Mouse (Mus musculus) neural tube, embryonic 11.5 days (tissue): ENCODE measurements around the gene Wdr72. TPM values are rescaled to one million over a fixed set of nuclear protein-coding genes. Genes with fewer than 3 reads are reported as not detected.

ENCODE experiments used
- ATAC-seq: fragments of 200-750 bp; cut with Nextera tagmentation; 2 replicates; pipeline ENCODE4 v1.8.0; 2017; ENCODE audit warnings: moderate number of reproducible peaks, mild to moderate bottlenecking, moderate TSS enrichment, moderate library complexity; ENCODE audit not compliant: insufficient read depth, low FRiP score, low TSS enrichment
- DNase-seq: peaks from one replicate; pipeline ENCODE4 v3.0.0-alpha.2; 2015; ENCODE audit warnings: low spot score
- H3K27ac ChIP-seq: fragments of 300-500 bp; sonication (generic); 2 replicates; pipeline ENCODE4 v1.5.1; 2014; ENCODE audit warnings: low read depth, mild to moderate bottlenecking, low read length
- H3K27me3 ChIP-seq: fragments of 300-500 bp; sonication (generic); 2 replicates; pipeline ENCODE4 v1.6.1; 2014; ENCODE audit warnings: mild to moderate bottlenecking, low read length, mixed read lengths; ENCODE audit not compliant: control insufficient read depth, insufficient read depth
- H3K36me3 ChIP-seq: fragments of 300-500 bp; sonication (generic); 2 replicates; pipeline ENCODE4 v1.6.1; 2014; ENCODE audit warnings: mild to moderate bottlenecking, low read length, moderate library complexity, mixed read lengths; ENCODE audit not compliant: control insufficient read depth, insufficient read depth
- H3K4me1 ChIP-seq: fragments of 300-500 bp; sonication (generic); 2 replicates; pipeline ENCODE4 v1.6.1; 2014; ENCODE audit warnings: low read length, mixed read lengths; ENCODE audit not compliant: control insufficient read depth, insufficient read depth
- H3K4me2 ChIP-seq: fragments of 300-500 bp; sonication (generic); 2 replicates; pipeline ENCODE4 v1.6.1; 2014; ENCODE audit warnings: low read depth, mild to moderate bottlenecking, moderate library complexity
- H3K4me3 ChIP-seq: fragments of 300-500 bp; sonication (generic); 2 replicates; pipeline ENCODE4 v1.5.1; 2014; ENCODE audit warnings: low read depth, low read length
- H3K9ac ChIP-seq: fragments of 300-500 bp; sonication (generic); 2 replicates; pipeline ENCODE4 v1.6.1; 2014; ENCODE audit warnings: mild to moderate bottlenecking, low read length
- H3K9me3 ChIP-seq: fragments of 300-500 bp; sonication (generic); 2 replicates; pipeline ENCODE4 v1.6.1; 2016; ENCODE audit warnings: low read length; ENCODE audit not compliant: control insufficient read depth
- WGBS: fragments of 180-500 bp; shearing (Covaris S2); extraction: QIAGEN DNeasy Blood & Tissue Kit; methylation state at CpG from one replicate; pipeline ENCODE4 v1.1.7; 2014; 5-methylcytosine and 5-hydroxymethylcytosine counted together
- polyA plus RNA-seq: library from polyadenylated mRNA; unstranded; fragments of >200 nt; fragmentation: Nextera tagmentation; extraction: Ambion mirVana; gene quantifications from 2 replicates; pipeline ENCODE4 v1.2.1, GENCODE M21; 2014

Wdr72 gene
- polyA plus RNA-seq, 1 experiment from 2014 or later, result 0.24 TPM

- Histone ChIP-seq H3K36me3 (no peaks in the 10 kb centered on the region), H3K27me3 (no peaks in the 10 kb centered on the region), H3K27ac (no peak overlapping the region), H3K9me3 (no peaks in the 10 kb centered on the region), H3K9ac (no peak overlapping the region), H3K4me1 (peaks cover 6% of the 10 kb centered on the region; the same call in 1 of the 2 replicates), H3K4me3 (no peak overlapping the region), H3K4me2 (no peak overlapping the region)
- WGBS, result 94% methylated on average over 9 of the region's 9 CpGs
- ATAC-seq (no peak), DNase-seq (no peak)
Measured at GRCm38 (mm10) chr9:74112526-74112925, 2.4 kb downstream of the Wdr72 start.

DNA sequence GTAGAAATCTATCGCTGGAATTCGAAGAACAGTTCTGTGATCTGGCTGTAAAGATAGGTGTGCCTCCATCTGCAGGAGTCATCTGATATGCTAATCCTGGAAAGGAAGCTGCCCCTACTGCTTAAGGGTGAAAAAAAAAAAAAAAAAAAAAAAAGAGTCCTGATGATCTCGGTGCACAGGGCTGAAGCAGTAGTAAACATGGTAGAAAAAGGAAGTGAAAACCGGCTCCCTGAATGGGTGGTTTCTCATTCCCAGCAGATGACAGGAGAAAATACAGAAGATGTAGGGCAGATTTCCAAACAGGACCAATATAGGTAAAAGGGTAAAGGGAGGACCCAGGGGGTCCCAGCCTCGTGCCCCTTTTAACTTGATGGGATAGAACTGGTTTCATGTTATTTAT, 16.1 kb downstream of the Wdr72 start:
- 69% methylated on average over 5 of the region's 5 CpGs for WGBS
- no peak for ATAC-seq
- no peak overlapping the region for H3K9ac ChIP-seq

DNA sequence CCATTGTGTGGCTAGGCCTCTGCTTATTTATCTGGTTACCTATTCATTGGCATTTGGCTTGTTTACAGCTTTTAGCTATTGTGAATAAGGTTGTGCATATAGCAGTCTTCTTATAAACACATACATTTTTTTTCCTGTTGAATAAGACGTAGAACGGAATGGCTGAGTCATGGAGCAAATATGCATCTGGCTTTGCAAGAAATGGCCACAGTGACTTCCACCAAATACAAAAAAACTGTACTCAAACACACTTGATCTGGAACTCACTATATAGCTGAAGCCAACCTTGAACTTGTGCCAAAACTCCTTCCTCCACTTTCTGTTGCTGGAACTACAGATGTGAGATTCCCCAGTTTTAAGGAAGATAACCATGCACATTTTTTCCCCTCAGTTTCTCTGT, 23.9 kb downstream of the Wdr72 start:
- no peaks in the 10 kb centered on the region for H3K36me3 ChIP-seq
- H3K4me1 ChIP-seq, result no peaks in the 10 kb centered on the region
- H3K27ac ChIP-seq, result no peak overlapping the region
- no peaks in the 10 kb centered on the region for H3K27me3 ChIP-seq
- WGBS, result 85% methylated on average over 2 of the region's 2 CpGs
- no peaks in the 10 kb centered on the region for H3K9me3 ChIP-seq
- no peak for ATAC-seq
- no peak overlapping the region for H3K4me3 ChIP-seq
- DNase-seq, result no peak
- H3K4me2 ChIP-seq, result no peak overlapping the region
- H3K9ac ChIP-seq, result no peak overlapping the region

More for the DNA sequence above, 16.1 kb downstream of the Wdr72 start:
- DNase-seq, result no peak
- Histone ChIP-seq H3K27ac (no peak overlapping the region), H3K9me3 (no peaks in the 10 kb centered on the region), H3K27me3 (no peaks in the 10 kb centered on the region), H3K4me3 (no peak overlapping the region), H3K4me2 (no peak overlapping the region), H3K36me3 (no peaks in the 10 kb centered on the region), H3K4me1 (no peaks in the 10 kb centered on the region)

DNA sequence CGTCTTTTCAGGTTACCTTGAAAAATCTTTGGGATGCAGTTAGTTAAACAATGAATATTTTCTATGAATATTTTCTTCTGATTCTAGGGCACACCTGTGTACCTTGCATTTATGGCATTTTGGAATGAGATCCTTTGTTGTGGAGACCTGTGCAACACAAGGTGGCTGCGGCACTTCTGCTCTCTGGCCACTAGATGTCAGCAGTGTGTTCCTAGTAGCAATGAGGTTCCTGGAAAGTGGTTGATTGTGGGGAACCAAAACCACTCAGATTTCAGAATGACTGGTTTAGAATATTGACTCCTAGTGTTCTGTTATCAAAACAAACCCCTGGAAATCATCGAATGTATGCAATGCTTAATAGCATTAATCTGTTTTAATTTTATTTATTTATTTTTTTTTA, 31.7 kb downstream of the Wdr72 start:
- DNase-seq, result peak; percentile 66
- no peaks in the 10 kb centered on the region for H3K36me3 ChIP-seq
- no peaks in the 10 kb centered on the region for H3K9me3 ChIP-seq
- H3K9ac ChIP-seq, result no peak overlapping the region
- H3K27me3 ChIP-seq, result peaks cover 11% of the 10 kb centered on the region; the same call in 1 of the 2 replicates
- H3K4me2 ChIP-seq, result no peak overlapping the region
- WGBS, result 6% methylated on average over 3 of the region's 3 CpGs
- no peaks in the 10 kb centered on the region for H3K4me1 ChIP-seq
- no peak overlapping the region for H3K4me3 ChIP-seq
- H3K27ac ChIP-seq, result no peak overlapping the region
- no peak; the same call in 1 of the 2 replicates for ATAC-seq

DNA sequence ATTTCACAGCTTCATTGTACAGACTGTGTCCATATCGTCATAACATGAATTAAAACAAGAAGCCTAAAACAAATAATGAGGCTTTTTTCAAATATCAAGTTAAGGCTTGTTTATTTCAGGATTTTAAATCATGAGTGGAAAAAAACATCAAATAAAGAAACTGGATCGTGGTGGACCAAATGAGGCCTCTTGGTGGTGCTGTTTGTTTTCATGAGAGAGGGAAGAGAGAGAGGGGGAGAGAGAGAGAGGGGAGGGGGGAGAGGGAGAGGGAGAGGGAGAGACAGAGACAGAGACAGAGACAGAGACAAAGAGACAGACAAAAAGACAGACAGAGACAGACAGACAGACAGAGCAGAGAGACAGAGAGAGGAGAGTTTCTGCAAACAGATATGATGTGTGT, 32.5 kb downstream of the Wdr72 start:
- H3K27me3 ChIP-seq, result peaks cover 11% of the 10 kb centered on the region; the same call in 1 of the 2 replicates
- DNase-seq (no peak), ATAC-seq (no peak)
- no peaks in the 10 kb centered on the region for H3K9me3 ChIP-seq
- no peaks in the 10 kb centered on the region for H3K4me1 ChIP-seq
- no peaks in the 10 kb centered on the region for H3K36me3 ChIP-seq
- H3K4me3 ChIP-seq, result no peak overlapping the region
- WGBS, result 55% methylated on average over 2 of the region's 2 CpGs
- H3K27ac ChIP-seq, result no peak overlapping the region
- no peak overlapping the region for H3K9ac ChIP-seq
- H3K4me2 ChIP-seq, result no peak overlapping the region

DNA sequence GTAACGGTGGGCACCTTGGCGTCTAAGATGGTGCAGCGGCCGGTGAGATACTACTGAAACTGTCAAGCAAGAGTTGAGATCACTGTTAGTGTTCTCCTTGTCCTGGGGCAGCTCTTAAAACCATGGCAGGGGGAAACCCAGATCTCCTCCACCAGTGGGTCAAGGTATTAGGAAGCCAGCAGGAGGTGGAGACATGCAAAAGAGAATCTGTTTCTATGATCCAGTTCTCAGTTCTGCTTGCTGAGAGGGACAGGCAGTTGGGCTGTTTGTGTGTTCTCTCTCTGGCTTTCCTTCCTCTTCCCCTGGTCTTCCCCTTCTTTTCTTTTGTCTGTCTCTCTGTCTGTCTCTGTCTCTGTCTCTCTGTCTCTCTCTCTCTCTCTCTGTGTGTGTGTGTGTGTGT, 35.0 kb downstream of the Wdr72 start:
- Histone ChIP-seq H3K4me2 (no peak overlapping the region), H3K36me3 (no peaks in the 10 kb centered on the region), H3K27me3 (peaks cover 11% of the 10 kb centered on the region; the same call in 1 of the 2 replicates), H3K4me1 (no peaks in the 10 kb centered on the region), H3K27ac (no peak overlapping the region), H3K4me3 (no peak overlapping the region), H3K9me3 (no peaks in the 10 kb centered on the region), H3K9ac (no peak overlapping the region)
- DNase-seq (no peak), ATAC-seq (no peak)
- WGBS, result 97% methylated on average over 4 of the region's 4 CpGs

GRCm38 (mm10) chr9:74148306-74148705, 38.1 kb downstream of the Wdr72 start:
- peak; percentile 44 for DNase-seq
- Histone ChIP-seq H3K4me3 (no peak overlapping the region), H3K9ac (no peak overlapping the region), H3K9me3 (no peaks in the 10 kb centered on the region), H3K4me1 (no peaks in the 10 kb centered on the region), H3K27me3 (peaks cover 10% of the 10 kb centered on the region; the same call in 1 of the 2 replicates), H3K27ac (no peak overlapping the region), H3K4me2 (no peak overlapping the region), H3K36me3 (no peaks in the 10 kb centered on the region)
- no peak for ATAC-seq
- WGBS, result 41% methylated on average over 8 of the region's 8 CpGs

GRCm38 (mm10) chr9:74160361-74160933, 50.3 kb downstream of the Wdr72 start:
- Histone ChIP-seq H3K4me1 (no peaks in the 10 kb centered on the region), H3K36me3 (no peaks in the 10 kb centered on the region), H3K27ac (no peak overlapping the region), H3K9ac (no peak overlapping the region), H3K4me3 (no peak overlapping the region), H3K9me3 (no peaks in the 10 kb centered on the region), H3K27me3 (no peaks in the 10 kb centered on the region), H3K4me2 (no peak overlapping the region)
- ATAC-seq (no peak), DNase-seq (no peak)
- 69% methylated on average over 11 of the region's 11 CpGs for WGBS

GRCm38 (mm10) chr9:74165697-74166096, 55.5 kb downstream of the Wdr72 start:
- ATAC-seq (no peak), DNase-seq (no peak)
- H3K27ac ChIP-seq, result no peak overlapping the region
- no peaks in the 10 kb centered on the region for H3K4me1 ChIP-seq
- no peaks in the 10 kb centered on the region for H3K36me3 ChIP-seq
- H3K4me3 ChIP-seq, result no peak overlapping the region
- H3K9ac ChIP-seq, result no peak overlapping the region
- no peaks in the 10 kb centered on the region for H3K27me3 ChIP-seq
- 91% methylated on average over 2 of the region's 2 CpGs for WGBS
- no peak overlapping the region for H3K4me2 ChIP-seq
- no peaks in the 10 kb centered on the region for H3K9me3 ChIP-seq
